In the genomic region with DNA sequence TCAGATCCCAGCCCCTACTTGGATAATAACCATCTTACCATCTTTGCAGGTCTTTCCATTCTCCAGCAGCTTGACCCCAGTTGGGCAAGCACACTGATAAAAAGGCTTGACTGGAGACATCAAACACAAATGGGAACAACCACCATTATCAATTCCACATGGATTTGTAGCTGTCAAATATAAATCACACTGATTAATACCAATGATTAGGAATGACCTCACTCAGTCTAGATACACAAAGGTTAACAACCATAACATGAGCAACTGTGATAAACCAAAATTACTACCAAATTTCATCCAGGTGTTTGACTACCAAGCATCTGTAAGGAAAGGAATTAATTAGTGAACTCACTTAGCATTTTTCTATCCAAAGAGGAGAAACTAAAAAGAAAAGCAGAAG, we compare ENCODE assay signal across 28 mouse cellular contexts. TPM values are rescaled to one million over a fixed set of nuclear protein-coding genes. Genes with fewer than 3 reads are reported as not detected.
DNase-seq lines count a peak whose midpoint lies in the region; ATAC-seq lines count a peak whose summit lies in the region.
"Had no signal": no experiment of that assay in that cellular context is flagged by ENCODE, and none has a peak within 500 bp of the region (broad histone marks: within the 10 kb centered on the region; RNA-seq: fewer than 3 reads in every experiment).

No protein-coding gene starts in this region.

- DNase-seq in embryonic facial prominence, embryonic 11.5 days (ENCODE audit: low spot score) = peak; percentile 62
- no peak for DNase-seq in embryonic facial prominence, embryonic 10.5 days (ENCODE audit: low spot score)
- peak; percentile 70 for DNase-seq in hindlimb bud, embryonic 11.5 days (ENCODE audit: extremely low spot score, low read depth, low spot score)
- DNase-seq: adrenal gland, adult 2 months; adrenal gland, postnatal 14 days; cerebellum, adult 11 months; cerebellum, adult 2 months; cerebellum, adult 9-11 months; cerebellum, postnatal 25 days; gastrocnemius, postnatal 14 days; heart, adult 18-20 months; heart, postnatal 10 days; heart, postnatal 36 days; kidney, adult 11 months had no signal

- H3K36me3 ChIP-seq in embryonic facial prominence, embryonic 11.5 days (replicated peaks; ENCODE audit: control insufficient read depth, insufficient read depth, low read depth, low read length) = no peaks in the 10 kb centered on the region; the same call in 1 of the 2 replicates
- peaks cover 26% of the 10 kb centered on the region for H3K36me3 ChIP-seq in embryonic facial prominence, embryonic 10.5 days (replicated peaks)
- peaks cover 21% of the 10 kb centered on the region for H3K36me3 ChIP-seq in kidney, embryonic 15.5 days
- H3K36me3 ChIP-seq in kidney, embryonic 14.5 days (ENCODE audit: control insufficient read depth, insufficient read depth, low read length) = peaks cover 20% of the 10 kb centered on the region

- H3K9ac ChIP-seq in embryonic facial prominence, embryonic 11.5 days (replicated peaks; ENCODE audit: low read length) = no peak overlapping the region
- H3K9ac ChIP-seq in kidney, embryonic 15.5 days = no peak overlapping the region
- H3K9ac ChIP-seq in kidney, embryonic 14.5 days (ENCODE audit: low read depth, low read length) = no peak overlapping the region
- H3K9ac ChIP-seq: embryonic facial prominence, embryonic 12.5 days; embryonic facial prominence, embryonic 15.5 days; forebrain, embryonic 12.5 days; forebrain, embryonic 15.5 days; heart, embryonic 12.5 days; heart, embryonic 15.5 days; hindbrain, embryonic 14.5 days; intestine, embryonic 15.5 days had no signal

- no peak overlapping the region for H3K4me3 ChIP-seq in embryonic facial prominence, embryonic 11.5 days (ENCODE audit: low read depth, low read length)
- H3K4me3 ChIP-seq in embryonic facial prominence, embryonic 10.5 days = no peak overlapping the region
- H3K4me3 ChIP-seq in kidney, embryonic 15.5 days (replicated peaks) = no peak overlapping the region
- no peak overlapping the region for H3K4me3 ChIP-seq in kidney, embryonic 14.5 days (ENCODE audit: low read length)
- H3K4me3 ChIP-seq: embryonic facial prominence, embryonic 12.5 days; embryonic facial prominence, embryonic 15.5 days; erythroblast, embryonic 14.5 days; forebrain, embryonic 12.5 days; forebrain, embryonic 15.5 days; heart, embryonic 12.5 days; heart, embryonic 15.5 days; hindbrain, embryonic 10.5 days; intestine, embryonic 15.5 days had no signal

- H3K27ac ChIP-seq in embryonic facial prominence, embryonic 11.5 days (replicated peaks; ENCODE audit: low read depth, low read length) = no peak overlapping the region
- H3K27ac ChIP-seq in embryonic facial prominence, embryonic 10.5 days (replicated peaks) = no peak overlapping the region
- H3K27ac ChIP-seq in kidney, embryonic 15.5 days = 0 out of 2 replicates have a peak overlapping the region, but pooled peaks have one; percentile 79
- no peak overlapping the region for H3K27ac ChIP-seq in kidney, embryonic 14.5 days (ENCODE audit: low read depth, low read length)
- H3K27ac ChIP-seq: embryonic facial prominence, embryonic 15.5 days; forebrain, embryonic 12.5 days; forebrain, embryonic 15.5 days; heart, embryonic 15.5 days; hindbrain, embryonic 10.5 days; hindbrain, embryonic 14.5 days; intestine, embryonic 15.5 days had no signal

- ATAC-seq in embryonic facial prominence, embryonic 11.5 days (replicated peaks; ENCODE audit: insufficient number of reproducible peaks, low FRiP score, low TSS enrichment, low read depth) = no peak
- no peak for ATAC-seq in kidney, embryonic 15.5 days (replicated peaks; ENCODE audit: low FRiP score)
- ATAC-seq in kidney, embryonic 14.5 days (ENCODE audit: low FRiP score, low TSS enrichment) = no peak
- ATAC-seq in monocyte, adult 5-6 weeks (replicated peaks; ENCODE audit: insufficient number of reproducible peaks, low FRiP score, low TSS enrichment, poor library complexity, severe bottlenecking) = no peak
- ATAC-seq: CD4-positive, CD25-positive, alpha-beta regulatory T cell, adult 4 months; forebrain, embryonic 15.5 days; intestine, embryonic 15.5 days had no signal

- peaks cover 5% of the 10 kb centered on the region for H3K4me1 ChIP-seq in embryonic facial prominence, embryonic 11.5 days (ENCODE audit: control insufficient read depth, insufficient read depth, low read length)
- peaks cover 60% of the 10 kb centered on the region for H3K4me1 ChIP-seq in embryonic facial prominence, embryonic 10.5 days
- peaks cover 34% of the 10 kb centered on the region for H3K4me1 ChIP-seq in kidney, embryonic 15.5 days
- peaks cover 31% of the 10 kb centered on the region for H3K4me1 ChIP-seq in kidney, embryonic 14.5 days (ENCODE audit: control insufficient read depth, insufficient read depth, low read length)

- H3K4me2 ChIP-seq in embryonic facial prominence, embryonic 11.5 days (ENCODE audit: low read depth, low read length) = no peak overlapping the region
- no peak overlapping the region for H3K4me2 ChIP-seq in kidney, embryonic 15.5 days
- no peak overlapping the region for H3K4me2 ChIP-seq in kidney, embryonic 14.5 days (replicated peaks; ENCODE audit: low read depth, low read length)
- H3K4me2 ChIP-seq: embryonic facial prominence, embryonic 12.5 days; embryonic facial prominence, embryonic 15.5 days; forebrain, embryonic 12.5 days; forebrain, embryonic 15.5 days; heart, embryonic 12.5 days; heart, embryonic 15.5 days; hindbrain, embryonic 14.5 days; intestine, embryonic 15.5 days had no signal

- no peaks in the 10 kb centered on the region for H3K9me3 ChIP-seq in embryonic facial prominence, embryonic 11.5 days (replicated peaks; ENCODE audit: control insufficient read depth, low read length)
- no peaks in the 10 kb centered on the region for H3K9me3 ChIP-seq in embryonic facial prominence, embryonic 10.5 days
- H3K9me3 ChIP-seq in kidney, embryonic 15.5 days (replicated peaks) = no peaks in the 10 kb centered on the region
- no peaks in the 10 kb centered on the region for H3K9me3 ChIP-seq in kidney, embryonic 14.5 days (ENCODE audit: control insufficient read depth, low read length)
- H3K9me3 ChIP-seq: embryonic facial prominence, embryonic 12.5 days; embryonic facial prominence, embryonic 15.5 days; forebrain, embryonic 12.5 days; forebrain, embryonic 15.5 days; heart, embryonic 12.5 days; heart, embryonic 15.5 days; hindbrain, embryonic 10.5 days; intestine, embryonic 15.5 days had no signal

- no peaks in the 10 kb centered on the region for H3K27me3 ChIP-seq in embryonic facial prominence, embryonic 11.5 days (ENCODE audit: control insufficient read depth, insufficient read depth, low read length)
- no peaks in the 10 kb centered on the region for H3K27me3 ChIP-seq in embryonic facial prominence, embryonic 10.5 days (replicated peaks; ENCODE audit: low read depth, poor library complexity, severe bottlenecking)
- no peaks in the 10 kb centered on the region for H3K27me3 ChIP-seq in kidney, embryonic 15.5 days
- no peaks in the 10 kb centered on the region for H3K27me3 ChIP-seq in kidney, embryonic 14.5 days (ENCODE audit: control insufficient read depth, insufficient read depth, low read length)
- H3K27me3 ChIP-seq: embryonic facial prominence, embryonic 12.5 days; embryonic facial prominence, embryonic 15.5 days; forebrain, embryonic 12.5 days; forebrain, embryonic 15.5 days; heart, embryonic 12.5 days; heart, embryonic 15.5 days; intestine, embryonic 15.5 days had no signal

RNA-seq across cellular contexts. Expression of a gene that starts 55.6 kb away (rescaled TPM):
- polyA plus RNA-seq in embryonic facial prominence, embryonic 11.5 days (2014; fragmentation: Nextera tagmentation; extraction: Ambion mirVana) = 32.9 and 33.6 TPM in 2 replicates
- 27.1 and 27.8 TPM in 2 replicates for polyA plus RNA-seq in embryonic facial prominence, embryonic 10.5 days (2016; fragmentation: Nextera tagmentation; extraction: Ambion mirVana)
- 34.5 and 37.5 TPM in 2 replicates for polyA plus RNA-seq in kidney, embryonic 15.5 days (2015; fragmentation: Nextera tagmentation; extraction: Ambion mirVana)
- polyA plus RNA-seq in kidney, embryonic 14.5 days (2014; fragmentation: Nextera tagmentation; extraction: Ambion mirVana) = 32.6 and 49.7 TPM in 2 replicates
- total RNA-seq in monocyte, adult 5-6 weeks (2017) = 32.0 to 57.1 TPM (median 39.6 TPM) in 3 replicates
